Mouse (Mus musculus) E14TG2a.4 (cell line): Measurements from ENCODE around the gene Phf24.

Experiments used
- H3K27me3 ChIP-seq: 2 replicates; pipeline ENCODE4 v1.6.1; 2014; ENCODE audit warnings: low read length, control low read depth; ENCODE audit not compliant: insufficient read depth
- H3K36me3 ChIP-seq: 2 replicates; pipeline ENCODE4 v1.6.1; 2014; ENCODE audit warnings: low read length, control low read depth; ENCODE audit not compliant: insufficient read depth
- H3K4me1 ChIP-seq: replicated peaks from 2 replicates; pipeline ENCODE4 v1.6.1; 2014; ENCODE audit warnings: low read depth, low read length, control low read depth
- H3K4me3 ChIP-seq: replicated peaks from 2 replicates; pipeline ENCODE4 v1.5.1; 2014; ENCODE audit warnings: mild to moderate bottlenecking, low read length
- H3K9me3 ChIP-seq: 2 replicates; pipeline ENCODE4 v1.6.1; 2014; ENCODE audit warnings: low read length, control low read depth
- CTCF ChIP-seq: conservative IDR thresholded peaks from 2 replicates; pipeline ENCODE4 v1.5.1; 2014; ENCODE audit warnings: low read length
- NANOG ChIP-seq: IDR thresholded peaks from 2 replicates; pipeline ENCODE4 v1.6.1; 2014; ENCODE audit warnings: borderline replicate concordance, low read length, mixed read lengths
- POU5F1 ChIP-seq: IDR thresholded peaks from 2 replicates; pipeline ENCODE4 v1.6.1; 2014; ENCODE audit warnings: low read length, borderline replicate concordance

The Phf24 gene

DNA sequence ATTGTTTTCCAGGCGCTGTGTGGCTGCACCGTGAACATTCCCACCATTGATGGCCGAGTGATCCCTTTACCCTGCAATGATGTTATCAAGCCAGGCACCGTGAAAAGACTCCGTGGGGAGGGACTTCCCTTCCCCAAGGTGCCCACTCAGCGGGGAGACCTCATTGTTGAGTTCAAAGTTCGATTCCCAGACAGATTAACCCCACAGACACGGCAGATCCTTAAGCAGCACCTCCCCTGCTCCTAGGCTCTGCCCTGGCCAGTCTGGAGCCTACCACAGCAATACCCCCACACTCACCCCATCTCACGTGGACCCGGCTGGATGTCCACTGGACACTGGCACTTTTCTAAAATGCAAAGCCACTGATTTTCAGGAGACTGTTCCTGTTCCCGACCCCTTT is 40.8 kb downstream of the Phf24 start:
- H3K4me1 ChIP-seq, result peaks cover 57% of the 10 kb centered on the region
- no peaks in the 10 kb centered on the region for H3K9me3 ChIP-seq
- H3K4me3 ChIP-seq, result no peak overlapping the region
- TF ChIP-seq NANOG (no peak), POU5F1 (no peak), CTCF (no peak)
- H3K27me3 ChIP-seq, result peaks cover 10% of the 10 kb centered on the region; the same call in 1 of the 2 replicates
- H3K36me3 ChIP-seq, result peaks cover 48% of the 10 kb centered on the region

GRCm38 (mm10) chr4:42957979-42958378 is 41.5 kb downstream of the Phf24 start:
- Histone ChIP-seq H3K9me3 (no peaks in the 10 kb centered on the region), H3K4me1 (peaks cover 51% of the 10 kb centered on the region), H3K36me3 (peaks cover 41% of the 10 kb centered on the region), H3K27me3 (peaks cover 10% of the 10 kb centered on the region; the same call in 1 of the 2 replicates), H3K4me3 (no peak overlapping the region)
- TF ChIP-seq NANOG (no peak), CTCF (no peak), POU5F1 (no peak)

GRCm38 (mm10) chr4:42958942-42959341 is 42.5 kb downstream of the Phf24 start:
- Histone ChIP-seq H3K4me3 (no peak overlapping the region), H3K9me3 (no peaks in the 10 kb centered on the region), H3K36me3 (peaks cover 32% of the 10 kb centered on the region), H3K4me1 (peaks cover 41% of the 10 kb centered on the region), H3K27me3 (peaks cover 10% of the 10 kb centered on the region; the same call in 1 of the 2 replicates)
- no peak for TF ChIP-seq NANOG
- no peak for TF ChIP-seq CTCF
- TF ChIP-seq POU5F1, result no peak

DNA sequence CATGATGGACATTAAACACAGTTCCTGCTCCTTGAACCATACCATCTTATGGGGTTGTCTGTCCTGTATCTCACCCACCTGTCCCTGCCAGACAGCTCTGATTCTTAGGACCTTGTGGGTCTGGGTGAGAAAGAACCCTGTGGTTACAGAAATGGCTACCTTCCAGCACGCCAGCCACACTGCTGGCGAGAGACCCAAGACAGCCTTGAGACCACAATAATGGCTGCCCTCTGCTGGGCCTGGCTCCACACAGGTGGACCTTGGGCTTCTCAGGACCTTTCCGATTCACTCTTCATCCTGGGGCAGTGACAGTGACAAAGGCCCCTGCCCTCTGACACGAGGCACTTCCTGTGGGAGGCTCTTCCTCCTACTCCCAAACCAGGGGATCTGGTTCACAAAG is 42.9 kb downstream of the Phf24 start:
- TF ChIP-seq NANOG (no peak), CTCF (no peak), POU5F1 (no peak)
- Histone ChIP-seq H3K4me3 (no peak overlapping the region), H3K27me3 (peaks cover 10% of the 10 kb centered on the region; the same call in 1 of the 2 replicates), H3K4me1 (peaks cover 38% of the 10 kb centered on the region), H3K36me3 (peaks cover 32% of the 10 kb centered on the region), H3K9me3 (no peaks in the 10 kb centered on the region)

DNA sequence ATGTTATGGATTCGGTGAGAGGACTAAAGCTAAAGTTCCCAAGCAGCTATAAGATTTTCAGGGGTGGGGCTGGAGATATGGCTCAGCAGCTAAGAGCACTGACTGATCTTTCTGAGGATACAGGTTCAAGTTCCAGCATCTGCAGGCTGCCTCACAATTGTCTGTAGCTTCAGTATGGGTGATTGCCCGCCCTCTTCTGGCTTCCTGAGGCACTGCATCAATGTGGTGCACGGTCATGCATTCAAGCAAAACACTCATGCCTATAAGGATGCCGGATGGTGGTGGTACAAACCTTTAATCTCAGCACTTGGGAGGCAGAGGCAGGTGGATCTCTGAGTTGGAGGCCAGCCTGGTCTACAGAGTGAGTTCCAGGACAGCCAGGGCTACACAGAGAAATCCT is 45.1 kb downstream of the Phf24 start:
- Histone ChIP-seq H3K27me3 (peaks cover 10% of the 10 kb centered on the region; the same call in 1 of the 2 replicates), H3K9me3 (no peaks in the 10 kb centered on the region), H3K4me1 (peaks cover 28% of the 10 kb centered on the region), H3K36me3 (peaks cover 16% of the 10 kb centered on the region), H3K4me3 (no peak overlapping the region)
- TF ChIP-seq CTCF (peak; percentile 78), POU5F1 (no peak)

DNA sequence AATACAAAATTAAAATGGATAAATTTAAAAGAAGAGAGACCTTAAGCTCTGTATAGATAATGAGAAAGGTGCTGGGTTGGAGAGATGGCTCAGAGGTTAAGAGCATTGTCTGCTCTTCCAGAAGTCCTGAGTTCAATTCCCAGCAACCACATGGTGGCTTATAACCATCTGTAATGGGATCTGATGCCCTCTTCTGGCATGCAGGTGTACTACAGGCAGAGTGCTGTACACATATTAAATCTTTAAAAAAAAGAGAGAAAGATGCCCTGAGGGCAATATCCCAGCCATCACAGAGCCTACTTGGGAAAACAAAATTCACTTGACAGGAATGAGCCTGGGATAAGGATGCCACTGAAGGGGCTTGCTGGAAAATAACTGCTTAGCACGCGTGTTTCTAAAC is 47.0 kb downstream of the Phf24 start:
- no peaks in the 10 kb centered on the region for H3K36me3 ChIP-seq
- no peaks in the 10 kb centered on the region for H3K9me3 ChIP-seq
- no peak overlapping the region for H3K4me3 ChIP-seq
- peaks cover 10% of the 10 kb centered on the region; the same call in 1 of the 2 replicates for H3K27me3 ChIP-seq
- H3K4me1 ChIP-seq, result peaks cover 12% of the 10 kb centered on the region
- TF ChIP-seq POU5F1 (no peak), CTCF (peak; percentile 51)

- no peaks in the 10 kb centered on the region for H3K9me3 ChIP-seq
- H3K4me1 ChIP-seq, result peaks cover 9% of the 10 kb centered on the region
- peaks cover 7% of the 10 kb centered on the region; the same call in 1 of the 2 replicates for H3K27me3 ChIP-seq
- no peak overlapping the region for H3K4me3 ChIP-seq
- no peaks in the 10 kb centered on the region for H3K36me3 ChIP-seq
- no peak for TF ChIP-seq POU5F1
- peak; percentile 90 for TF ChIP-seq CTCF
- no peak for TF ChIP-seq NANOG
Measured at GRCm38 (mm10) chr4:42965039-42965719, 48.7 kb downstream of the Phf24 start.

GRCm38 (mm10) chr4:42969304-42969703 is 52.8 kb downstream of the Phf24 start, which contains the start of gene 1700022I11Rik:
Gene 1700022I11Rik, plus strand, starts transcription at chr4:42969604.
- Histone ChIP-seq H3K9me3 (no peaks in the 10 kb centered on the region), H3K36me3 (no peaks in the 10 kb centered on the region), H3K27me3 (peaks cover 14% of the 10 kb centered on the region), H3K4me3 (no peak within 1 kb of the TSS), H3K4me1 (peaks cover 9% of the 10 kb centered on the region)
- TF ChIP-seq CTCF (no peak), POU5F1 (no peak), NANOG (no peak)
